Comparison of ENCODE assay signal across 23 mouse cellular contexts in genomic region chr13:45640431-45640830, GRCm38 (mm10).
DNase-seq lines count a peak whose midpoint lies in the region; ATAC-seq and TF ChIP-seq lines count a peak whose summit lies in the region.
"Had no signal": no experiment of that assay in that cellular context is flagged by ENCODE, and none has a peak within 500 bp of the region (broad histone marks: within the 10 kb centered on the region; RNA-seq: fewer than 3 reads in every experiment).

No protein-coding gene starts in this region.

- H3K9me3 ChIP-seq in heart, embryonic 12.5 days (replicated peaks): no peaks in the 10 kb centered on the region
- H3K9me3 ChIP-seq in heart, embryonic 11.5 days (replicated peaks; ENCODE audit: control insufficient read depth, low read length): no peaks in the 10 kb centered on the region
- no peaks in the 10 kb centered on the region for H3K9me3 ChIP-seq in embryonic facial prominence, embryonic 15.5 days (replicated peaks)
- H3K9me3 ChIP-seq: forebrain, embryonic 12.5 days; forebrain, embryonic 15.5 days; hindbrain, embryonic 12.5 days; hindbrain, embryonic 15.5 days had no signal

- peaks cover 51% of the 10 kb centered on the region for H3K4me1 ChIP-seq in heart, embryonic 12.5 days (replicated peaks)
- H3K4me1 ChIP-seq in heart, embryonic 11.5 days (ENCODE audit: control insufficient read depth, insufficient read depth, low read length): peaks cover 34% of the 10 kb centered on the region
- H3K4me1 ChIP-seq in embryonic facial prominence, embryonic 15.5 days: 0 out of 2 replicates have a peak, but pooled peaks cover 3% of the 10 kb centered on the region

- ATAC-seq in heart, embryonic 12.5 days (ENCODE audit: insufficient number of reproducible peaks, low FRiP score): no peak
- ATAC-seq in heart, embryonic 11.5 days (replicated peaks; ENCODE audit: insufficient number of reproducible peaks, low FRiP score, low TSS enrichment): no peak
- peak; percentile 67; the same call in 1 of the 2 replicates for ATAC-seq in embryonic facial prominence, embryonic 15.5 days (ENCODE audit: insufficient number of reproducible peaks, low FRiP score, low TSS enrichment, low read depth)
- ATAC-seq: activated CD4-positive, CD25-positive, alpha-beta regulatory T cell, adult 4 months; CD4-positive, CD25-positive, alpha-beta regulatory T cell, adult 4 months; forebrain, embryonic 15.5 days; intestine, postnatal 0 days had no signal

- H3K9ac ChIP-seq in heart, embryonic 12.5 days: no peak overlapping the region
- H3K9ac ChIP-seq in heart, embryonic 11.5 days (ENCODE audit: low read depth, low read length): no peak overlapping the region; the same call in 1 of the 2 replicates
- no peak overlapping the region for H3K9ac ChIP-seq in embryonic facial prominence, embryonic 15.5 days
- H3K9ac ChIP-seq: forebrain, embryonic 12.5 days; forebrain, embryonic 15.5 days; hindbrain, embryonic 12.5 days; hindbrain, embryonic 15.5 days had no signal

- peak overlapping the region; percentile 58 for H3K27ac ChIP-seq in heart, embryonic 12.5 days (ENCODE audit: poor library complexity, severe bottlenecking)
- H3K27ac ChIP-seq in heart, embryonic 11.5 days (ENCODE audit: low read depth, low read length): no peak overlapping the region
- H3K27ac ChIP-seq in left cerebral cortex, adult 2 months: peak overlapping the region; percentile 28; the same call in 1 of the 2 replicates
- no peak overlapping the region for H3K27ac ChIP-seq in embryonic facial prominence, embryonic 15.5 days (replicated peaks)
- H3K27ac ChIP-seq: forebrain, embryonic 12.5 days; forebrain, embryonic 15.5 days; hindbrain, embryonic 12.5 days; hindbrain, embryonic 15.5 days had no signal

- no peak overlapping the region for H3K4me3 ChIP-seq in heart, embryonic 12.5 days
- no peak overlapping the region for H3K4me3 ChIP-seq in heart, embryonic 11.5 days (ENCODE audit: low read depth, low read length)
- H3K4me3 ChIP-seq in left cerebral cortex, adult 2 months: no peak overlapping the region
- H3K4me3 ChIP-seq in embryonic facial prominence, embryonic 15.5 days (replicated peaks): no peak overlapping the region
- H3K4me3 ChIP-seq: erythroblast, embryonic 14.5 days; forebrain, embryonic 12.5 days; forebrain, embryonic 15.5 days; hindbrain, embryonic 12.5 days; hindbrain, embryonic 15.5 days had no signal

- no peak overlapping the region for H3K4me2 ChIP-seq in heart, embryonic 12.5 days
- H3K4me2 ChIP-seq in heart, embryonic 11.5 days: no peak overlapping the region
- H3K4me2 ChIP-seq in embryonic facial prominence, embryonic 15.5 days (replicated peaks): no peak overlapping the region
- H3K4me2 ChIP-seq: forebrain, embryonic 12.5 days; forebrain, embryonic 15.5 days; hindbrain, embryonic 12.5 days; hindbrain, embryonic 15.5 days had no signal

- no peak for DNase-seq in left cerebral cortex, adult 2 months (ENCODE audit: extremely low spot score in 1 of 2, low spot score in 2 of 2)
- no peak for DNase-seq in left cerebral cortex, adult 9 months (ENCODE audit: low spot score in 2 of 2)
- DNase-seq in ovary, adult 18-20 months (ENCODE audit: low spot score): no peak
- DNase-seq: adrenal gland, adult 8-10 months; adrenal gland, postnatal 25 days; cerebellum, adult 11-12 months; cerebellum, adult 8-10 months; cerebellum, postnatal 10 days; cerebellum, postnatal 36 days; embryo, embryonic 11 days; gastrocnemius, postnatal 25 days; heart, postnatal 14 days had no signal

- 43% methylated on average over 5 of the region's 5 CpGs for WGBS in heart, embryonic 12.5 days
- 37% methylated on average over 5 of the region's 5 CpGs for WGBS in heart, embryonic 11.5 days (ENCODE audit: insufficient replicate concordance)
- WGBS in embryonic facial prominence, embryonic 15.5 days: 64% methylated on average over 5 of the region's 5 CpGs

- intact Hi-C loops in left cerebral cortex, adult 2 months (cut with DNase I): no loop called here

- no peak for TF ChIP-seq CTCF in left cerebral cortex, adult 2 months (IDR thresholded peaks at IDR 0.05)

- no peaks in the 10 kb centered on the region for H3K27me3 ChIP-seq in heart, embryonic 12.5 days (replicated peaks)
- H3K27me3 ChIP-seq in heart, embryonic 11.5 days (ENCODE audit: control insufficient read depth, insufficient read depth, low read length): no peaks in the 10 kb centered on the region
- no peaks in the 10 kb centered on the region for H3K27me3 ChIP-seq in embryonic facial prominence, embryonic 15.5 days
- H3K27me3 ChIP-seq: forebrain, embryonic 12.5 days; forebrain, embryonic 15.5 days; hindbrain, embryonic 12.5 days; hindbrain, embryonic 15.5 days had no signal

- H3K36me3 ChIP-seq in heart, embryonic 12.5 days: no peaks in the 10 kb centered on the region
- no peaks in the 10 kb centered on the region for H3K36me3 ChIP-seq in heart, embryonic 11.5 days (ENCODE audit: control insufficient read depth, insufficient read depth, low read length)
- H3K36me3 ChIP-seq in embryonic facial prominence, embryonic 15.5 days: no peaks in the 10 kb centered on the region
- H3K36me3 ChIP-seq: forebrain, embryonic 12.5 days; forebrain, embryonic 15.5 days; hindbrain, embryonic 12.5 days; hindbrain, embryonic 15.5 days had no signal

Comparison
In these comparisons a context has a peak if more than half of its experiments do, and no peak if none do; other contexts are left out.
1. H3K27ac ChIP-seq: peak in heart, embryonic 12.5 days (single experiment) and left cerebral cortex, adult 2 months (single experiment); none in heart, embryonic 11.5 days (single experiment) and embryonic facial prominence, embryonic 15.5 days (single experiment).